Mouse (Mus musculus): Measurements from ENCODE around the gene Rnf214. TPM values are rescaled to one million over a fixed set of nuclear protein-coding genes. Genes with fewer than 3 reads are reported as not detected.

The Rnf214 gene
- 79.6 and 98.3 TPM in 2 replicates for polyA plus RNA-seq (2015; fragmentation: Nextera tagmentation; extraction: Ambion mirVana)

DNA sequence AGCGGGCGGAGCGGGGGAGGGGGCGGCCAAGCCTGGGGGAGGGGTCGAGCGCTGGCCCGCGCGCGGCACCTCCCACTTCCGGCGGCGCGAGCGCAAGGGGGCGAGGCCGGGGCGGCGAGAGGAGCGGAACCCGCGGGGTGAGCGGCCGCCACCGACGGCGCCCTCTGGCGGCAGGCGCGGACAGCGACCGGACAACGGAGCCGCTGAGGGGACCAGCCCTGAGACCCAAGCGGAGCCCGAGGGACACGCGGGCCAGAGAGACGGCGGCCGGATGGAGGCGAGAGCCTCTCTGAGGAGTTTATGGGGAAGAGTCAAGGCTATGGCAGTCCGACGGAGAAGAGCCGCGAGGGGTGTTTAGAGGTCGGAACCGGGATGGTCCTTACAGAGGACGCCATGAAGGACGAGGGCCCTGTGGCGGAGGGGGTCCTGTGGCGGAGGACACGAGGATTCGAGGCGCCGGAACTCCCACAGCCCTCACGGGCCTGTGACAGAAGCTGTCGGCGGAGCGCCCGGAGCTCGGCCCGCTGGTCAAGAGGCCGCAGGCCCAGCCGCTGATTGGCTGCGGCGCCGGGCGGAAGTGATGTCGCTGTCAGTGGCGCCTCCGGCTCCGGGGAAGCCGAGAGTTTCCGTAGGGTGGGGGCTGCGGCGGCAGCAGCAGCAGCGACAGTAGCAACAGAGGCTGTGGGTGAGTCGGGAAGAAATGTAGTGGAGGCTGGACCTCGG lies at the start of gene Rnf214, which contains the start of gene Pcsk7:
TSS of gene Rnf214 (minus strand) at position 557 of the 723 bp plus-strand sequence.
TSS of gene Pcsk7 (plus strand) at position 143 of the 723 bp plus-strand sequence.
- under 1% methylated on average over 72 of the region's 80 CpGs for WGBS
- H3K4me1 ChIP-seq (replicated peaks; ENCODE audit: control insufficient read depth, insufficient read depth, low read length) = peaks cover 24% of the 10 kb centered on the region
- H3K9ac ChIP-seq (replicated peaks; ENCODE audit: low read depth, low read length) = peak within 1 kb of the TSS; percentile 96
- H3K4me2 ChIP-seq (ENCODE audit: low read length) = peak within 1 kb of the TSS; percentile 85
- peak within 1 kb of the TSS; percentile 86 for H3K4me3 ChIP-seq (replicated peaks; ENCODE audit: low read length)
- ATAC-seq = peak; percentile 93
- no peaks in the 10 kb centered on the region for H3K27me3 ChIP-seq (replicated peaks; ENCODE audit: control insufficient read depth, insufficient read depth, low read length)
- H3K9me3 ChIP-seq (ENCODE audit: control insufficient read depth, low read length) = no peaks in the 10 kb centered on the region
- H3K27ac ChIP-seq (ENCODE audit: low read length) = peak within 1 kb of the TSS; percentile 92
- peaks cover 15% of the 10 kb centered on the region for H3K36me3 ChIP-seq (ENCODE audit: control insufficient read depth, insufficient read depth)

- under 1% methylated on average over 42 of the region's 48 CpGs for WGBS
- H3K27ac ChIP-seq (ENCODE audit: low read length) = peak within 1 kb of the TSS; percentile 62
- peak within 1 kb of the TSS; percentile 87 for H3K4me3 ChIP-seq (replicated peaks; ENCODE audit: low read length)
- no peaks in the 10 kb centered on the region for H3K9me3 ChIP-seq (ENCODE audit: control insufficient read depth, low read length)
- H3K9ac ChIP-seq (replicated peaks; ENCODE audit: low read depth, low read length) = peak within 1 kb of the TSS; percentile 87
- H3K4me2 ChIP-seq (ENCODE audit: low read length) = peak within 1 kb of the TSS; percentile 79
- H3K27me3 ChIP-seq (replicated peaks; ENCODE audit: control insufficient read depth, insufficient read depth, low read length) = no peaks in the 10 kb centered on the region
- peak; percentile 99 for ATAC-seq
- H3K4me1 ChIP-seq (replicated peaks; ENCODE audit: control insufficient read depth, insufficient read depth, low read length) = peaks cover 25% of the 10 kb centered on the region
- no peaks in the 10 kb centered on the region for H3K36me3 ChIP-seq (ENCODE audit: control insufficient read depth, insufficient read depth)
Measured at GRCm38 (mm10) chr9:45955107-45955963, 48.6 kb upstream of the Rnf214 start, which contains the start of gene Sidt2. Gene Sidt2 (minus strand): TSS chr9:45955258.

GRCm38 (mm10) chr9:45954294-45955106 lies 47.8 kb upstream of the Rnf214 start:
- Histone ChIP-seq H3K9ac (replicated peaks; ENCODE audit: low read depth, low read length) (peak overlapping the region; percentile 87), H3K27me3 (replicated peaks; ENCODE audit: control insufficient read depth, insufficient read depth, low read length) (no peaks in the 10 kb centered on the region), H3K4me1 (replicated peaks; ENCODE audit: control insufficient read depth, insufficient read depth, low read length) (peaks cover 25% of the 10 kb centered on the region), H3K27ac (ENCODE audit: low read length) (peak overlapping the region; percentile 62), H3K9me3 (ENCODE audit: control insufficient read depth, low read length) (no peaks in the 10 kb centered on the region), H3K4me2 (ENCODE audit: low read length) (peak overlapping the region; percentile 79), H3K36me3 (ENCODE audit: control insufficient read depth, insufficient read depth) (0 out of 2 replicates have a peak, but pooled peaks cover 2% of the 10 kb centered on the region), H3K4me3 (replicated peaks; ENCODE audit: low read length) (peak overlapping the region; percentile 87)
- peak; percentile 23; the same call in 1 of the 2 replicates for ATAC-seq
- WGBS = under 1% methylated on average over 62 of the region's 63 CpGs

DNA sequence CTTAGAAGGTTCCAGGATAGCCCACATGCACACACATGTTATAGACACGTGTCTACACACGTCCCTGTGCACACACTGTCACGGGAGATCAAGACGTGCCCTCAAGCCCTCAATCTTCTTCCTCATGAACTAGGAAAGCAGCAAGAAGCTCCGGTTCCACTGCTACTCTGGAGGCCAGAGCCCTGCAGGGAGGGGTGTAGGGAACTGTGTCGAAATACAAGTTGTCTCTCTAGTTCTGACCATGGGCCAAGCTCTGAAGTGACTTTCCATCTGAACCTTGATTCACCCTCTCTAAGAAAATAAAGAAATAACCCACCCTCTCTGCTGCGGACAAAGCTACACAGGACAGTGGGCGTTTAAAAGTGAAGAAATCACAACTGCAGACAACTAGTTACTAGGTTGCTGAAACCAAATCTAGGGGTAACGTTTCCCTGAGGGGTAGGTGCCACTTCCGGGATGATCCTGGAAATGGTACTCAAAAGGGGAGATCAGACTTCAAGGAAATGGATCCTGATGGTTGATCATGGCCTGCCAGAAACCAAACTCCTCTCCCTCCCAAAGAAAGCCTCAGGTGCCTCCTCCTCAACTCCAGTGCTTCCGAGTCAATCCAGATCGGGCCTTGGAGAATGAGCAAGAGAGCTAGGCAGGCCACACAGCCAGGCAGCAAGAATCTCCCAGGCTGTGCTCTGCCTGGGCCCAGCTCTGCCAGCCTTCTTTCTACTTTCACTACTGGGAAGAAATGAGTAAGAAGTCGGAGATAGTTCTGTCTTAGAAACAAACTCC lies 47.0 kb upstream of the Rnf214 start:
- Histone ChIP-seq H3K4me3 (replicated peaks; ENCODE audit: low read length) (peak overlapping the region; percentile 87), H3K27ac (ENCODE audit: low read length) (no peak overlapping the region), H3K9me3 (ENCODE audit: control insufficient read depth, low read length) (no peaks in the 10 kb centered on the region), H3K4me2 (ENCODE audit: low read length) (peak overlapping the region; percentile 79), H3K9ac (replicated peaks; ENCODE audit: low read depth, low read length) (peak overlapping the region; percentile 87; the same call in 1 of the 2 replicates), H3K36me3 (ENCODE audit: control insufficient read depth, insufficient read depth) (peaks cover 7% of the 10 kb centered on the region; the same call in 1 of the 2 replicates), H3K27me3 (replicated peaks; ENCODE audit: control insufficient read depth, insufficient read depth, low read length) (no peaks in the 10 kb centered on the region), H3K4me1 (replicated peaks; ENCODE audit: control insufficient read depth, insufficient read depth, low read length) (peaks cover 25% of the 10 kb centered on the region)
- ATAC-seq = no peak
- 63% methylated on average over 13 of the region's 13 CpGs for WGBS

DNA sequence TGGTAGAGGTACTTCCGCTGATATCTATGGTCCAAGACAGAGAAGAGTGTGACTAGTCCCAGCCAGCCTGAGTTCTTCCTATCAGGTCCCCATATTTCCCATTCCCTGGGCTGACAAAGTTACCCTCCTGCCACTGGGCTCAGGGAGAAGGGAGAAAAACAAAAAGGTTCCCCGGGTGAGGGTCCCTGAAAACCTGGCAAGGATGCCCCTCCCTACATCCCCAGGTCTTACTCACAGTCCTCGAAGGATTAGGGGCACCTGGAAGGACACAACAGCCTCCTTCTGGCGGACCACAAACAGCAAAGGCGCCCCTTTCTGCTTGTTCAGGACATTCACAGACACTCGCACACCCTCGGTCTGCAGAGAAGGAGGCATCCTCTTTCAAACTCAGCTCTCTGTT lies 46.2 kb upstream of the Rnf214 start:
- Histone ChIP-seq H3K27ac (ENCODE audit: low read length) (no peak overlapping the region), H3K4me3 (replicated peaks; ENCODE audit: low read length) (no peak overlapping the region), H3K4me1 (replicated peaks; ENCODE audit: control insufficient read depth, insufficient read depth, low read length) (peaks cover 20% of the 10 kb centered on the region), H3K9me3 (ENCODE audit: control insufficient read depth, low read length) (no peaks in the 10 kb centered on the region), H3K27me3 (replicated peaks; ENCODE audit: control insufficient read depth, insufficient read depth, low read length) (no peaks in the 10 kb centered on the region), H3K4me2 (ENCODE audit: low read length) (no peak overlapping the region), H3K36me3 (ENCODE audit: control insufficient read depth, insufficient read depth) (peaks cover 7% of the 10 kb centered on the region; the same call in 1 of the 2 replicates), H3K9ac (replicated peaks; ENCODE audit: low read depth, low read length) (0 out of 2 replicates have a peak overlapping the region, but pooled peaks have one; percentile 10)
- WGBS = 76% methylated on average over 7 of the region's 7 CpGs
- ATAC-seq = no peak

DNA sequence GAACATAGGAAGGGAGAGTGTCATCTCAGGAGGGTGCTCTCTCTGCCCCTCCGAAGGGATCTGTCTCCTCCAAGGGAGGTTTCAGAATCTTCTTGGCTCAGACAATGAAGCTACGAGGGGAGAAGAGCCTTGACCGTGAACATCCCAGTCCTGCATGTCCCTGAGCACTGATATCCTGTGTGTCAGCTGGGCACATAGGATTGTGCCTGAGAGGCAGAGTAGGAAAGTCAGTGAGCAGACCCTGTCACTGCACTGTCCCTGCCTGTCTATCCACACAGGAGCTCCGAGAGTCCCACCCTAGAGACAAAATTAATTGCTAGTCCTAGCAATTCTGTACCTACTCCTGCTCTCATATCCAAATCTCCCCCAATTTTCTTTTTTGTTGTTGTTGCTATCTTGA lies 45.3 kb upstream of the Rnf214 start:
- Histone ChIP-seq H3K4me1 (replicated peaks; ENCODE audit: control insufficient read depth, insufficient read depth, low read length) (peaks cover 20% of the 10 kb centered on the region), H3K27me3 (replicated peaks; ENCODE audit: control insufficient read depth, insufficient read depth, low read length) (no peaks in the 10 kb centered on the region), H3K9ac (replicated peaks; ENCODE audit: low read depth, low read length) (no peak overlapping the region), H3K27ac (ENCODE audit: low read length) (no peak overlapping the region), H3K36me3 (ENCODE audit: control insufficient read depth, insufficient read depth) (peaks cover 12% of the 10 kb centered on the region; the same call in 1 of the 2 replicates), H3K4me3 (replicated peaks; ENCODE audit: low read length) (no peak overlapping the region), H3K4me2 (ENCODE audit: low read length) (no peak overlapping the region), H3K9me3 (ENCODE audit: control insufficient read depth, low read length) (no peaks in the 10 kb centered on the region)
- WGBS = 91% methylated on average over 4 of the region's 4 CpGs
- no peak for ATAC-seq

- Histone ChIP-seq H3K9me3 (ENCODE audit: control insufficient read depth, low read length) (no peaks in the 10 kb centered on the region), H3K9ac (replicated peaks; ENCODE audit: low read depth, low read length) (no peak overlapping the region), H3K27me3 (replicated peaks; ENCODE audit: control insufficient read depth, insufficient read depth, low read length) (no peaks in the 10 kb centered on the region), H3K27ac (ENCODE audit: low read length) (no peak overlapping the region), H3K4me3 (replicated peaks; ENCODE audit: low read length) (no peak overlapping the region), H3K36me3 (ENCODE audit: control insufficient read depth, insufficient read depth) (peaks cover 20% of the 10 kb centered on the region; the same call in 1 of the 2 replicates), H3K4me1 (replicated peaks; ENCODE audit: control insufficient read depth, insufficient read depth, low read length) (no peaks in the 10 kb centered on the region), H3K4me2 (ENCODE audit: low read length) (no peak overlapping the region)
- 89% methylated on average over 10 of the region's 10 CpGs for WGBS
- no peak for ATAC-seq
Measured at GRCm38 (mm10) chr9:45946872-45947183, 40.1 kb upstream of the Rnf214 start.

DNA sequence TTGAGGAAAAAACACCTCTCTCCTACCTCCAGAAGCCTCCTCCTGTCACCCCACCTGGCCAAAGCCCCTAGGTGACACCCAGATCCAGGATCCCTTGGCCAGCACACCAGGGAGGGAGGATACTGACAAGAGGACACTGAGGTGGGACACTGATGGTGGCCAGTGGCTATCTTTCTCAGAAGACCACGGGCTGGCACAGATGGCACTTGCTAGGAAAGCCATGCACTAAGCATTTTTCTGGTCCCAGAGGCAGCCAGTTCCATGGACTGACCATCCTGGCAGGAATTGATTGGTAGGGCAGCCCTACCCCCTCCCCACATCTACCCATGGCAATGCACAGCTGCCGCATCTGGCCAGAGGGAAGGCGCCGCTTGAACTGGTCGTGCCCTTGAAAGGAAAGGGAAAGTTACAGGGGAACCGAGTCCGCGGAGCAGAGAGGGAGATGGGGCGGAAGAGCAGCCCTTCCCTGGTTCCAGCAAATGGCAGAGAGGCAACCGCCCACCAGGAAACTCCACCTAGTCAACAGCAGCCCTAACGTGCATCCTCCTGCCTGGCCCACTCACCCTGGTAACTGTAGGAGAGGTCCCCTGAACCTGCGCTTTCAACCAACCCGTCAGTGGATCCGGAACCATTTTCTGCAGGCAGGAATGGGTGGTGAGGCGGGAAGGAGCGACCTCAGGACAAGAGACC lies 39.6 kb upstream of the Rnf214 start:
- H3K36me3 ChIP-seq (ENCODE audit: control insufficient read depth, insufficient read depth) = peaks cover 24% of the 10 kb centered on the region; the same call in 1 of the 2 replicates
- no peaks in the 10 kb centered on the region for H3K4me1 ChIP-seq (replicated peaks; ENCODE audit: control insufficient read depth, insufficient read depth, low read length)
- no peak overlapping the region for H3K9ac ChIP-seq (replicated peaks; ENCODE audit: low read depth, low read length)
- no peak overlapping the region for H3K4me3 ChIP-seq (replicated peaks; ENCODE audit: low read length)
- H3K27me3 ChIP-seq (replicated peaks; ENCODE audit: control insufficient read depth, insufficient read depth, low read length) = no peaks in the 10 kb centered on the region
- no peaks in the 10 kb centered on the region for H3K9me3 ChIP-seq (ENCODE audit: control insufficient read depth, low read length)
- no peak overlapping the region for H3K4me2 ChIP-seq (ENCODE audit: low read length)
- H3K27ac ChIP-seq (ENCODE audit: low read length) = no peak overlapping the region
- WGBS = 92% methylated on average over 16 of the region's 16 CpGs
- ATAC-seq = no peak
